Mouse (Mus musculus): Measurements from ENCODE around the gene Adamts20. TPM values are rescaled to one million over a fixed set of nuclear protein-coding genes. Genes with fewer than 3 reads are reported as not detected.

Gene Adamts20
- polyA plus RNA-seq, 1 experiment from 2014 or later = 5.0 TPM

DNA sequence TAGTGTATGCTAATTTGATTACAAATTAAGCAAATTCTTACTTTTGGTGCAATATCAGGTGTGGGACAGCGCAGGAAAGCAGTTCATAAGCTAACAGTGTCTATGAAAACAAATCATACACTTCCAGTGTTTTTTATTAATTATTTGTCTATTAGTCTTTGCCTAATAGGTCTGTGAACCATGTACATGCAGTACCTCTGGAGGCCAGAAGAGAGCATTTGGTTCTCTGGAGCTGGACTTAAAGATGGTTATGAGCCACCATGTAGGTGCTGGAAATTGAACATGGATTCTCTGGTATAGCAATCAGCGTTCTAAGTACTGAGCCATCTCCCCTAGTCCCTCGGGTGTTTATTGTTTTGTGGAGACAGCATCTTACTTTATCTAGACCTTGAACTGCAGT lies 149.0 kb downstream of the Adamts20 start:
- Histone ChIP-seq H3K4me3 (ENCODE audit: low read depth, low read length) (no peak overlapping the region), H3K4me2 (no peak overlapping the region), H3K27me3 (ENCODE audit: insufficient read depth, low read length) (no peaks in the 10 kb centered on the region), H3K36me3 (ENCODE audit: insufficient read depth) (no peaks in the 10 kb centered on the region), H3K27ac (ENCODE audit: low read depth) (no peak overlapping the region), H3K4me1 (ENCODE audit: insufficient read depth) (no peaks in the 10 kb centered on the region), H3K9ac (no peak overlapping the region), H3K9me3 (ENCODE audit: low read depth, low read length) (no peaks in the 10 kb centered on the region)
- 87% methylated on average over 3 of the region's 3 CpGs for WGBS
- DNase-seq (no peak), ATAC-seq (ENCODE audit: insufficient read depth) (no peak)
- peak; percentile 24; the same call in 1 of the 2 replicates for TF ChIP-seq CTCF (IDR thresholded peaks at IDR 0.05; ENCODE audit: low read depth)

DNA sequence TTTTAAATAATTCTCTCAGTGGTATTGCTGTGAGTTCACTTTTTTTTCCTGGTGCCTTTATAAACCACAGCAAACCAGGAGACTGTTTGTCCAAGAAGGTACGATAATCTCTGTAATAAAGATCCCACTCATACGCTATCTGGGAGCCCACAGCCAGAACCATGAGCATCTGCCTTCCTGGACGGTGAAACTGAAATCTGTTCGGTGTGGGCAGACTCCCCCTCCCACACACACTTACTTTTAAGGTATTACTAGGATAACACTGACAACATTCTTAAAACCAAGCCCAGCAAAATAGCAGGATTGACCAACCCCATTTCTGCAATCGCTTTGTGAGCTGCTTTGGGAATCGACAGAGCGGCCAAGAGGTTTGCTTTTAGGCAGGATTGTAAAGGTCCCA lies 155.5 kb downstream of the Adamts20 start:
- H3K4me2 ChIP-seq = no peak overlapping the region
- H3K9ac ChIP-seq = no peak overlapping the region
- no peaks in the 10 kb centered on the region for H3K36me3 ChIP-seq (ENCODE audit: insufficient read depth)
- no peak for TF ChIP-seq CTCF (IDR thresholded peaks at IDR 0.05; ENCODE audit: low read depth)
- H3K27me3 ChIP-seq (ENCODE audit: insufficient read depth, low read length) = no peaks in the 10 kb centered on the region
- WGBS = 80% methylated on average over 7 of the region's 7 CpGs
- no peaks in the 10 kb centered on the region for H3K9me3 ChIP-seq (ENCODE audit: low read depth, low read length)
- DNase-seq = no peak
- ATAC-seq (ENCODE audit: insufficient read depth) = no peak
- H3K27ac ChIP-seq (ENCODE audit: low read depth) = no peak overlapping the region
- no peaks in the 10 kb centered on the region for H3K4me1 ChIP-seq (ENCODE audit: insufficient read depth)
- no peak overlapping the region for H3K4me3 ChIP-seq (ENCODE audit: low read depth, low read length)

DNA sequence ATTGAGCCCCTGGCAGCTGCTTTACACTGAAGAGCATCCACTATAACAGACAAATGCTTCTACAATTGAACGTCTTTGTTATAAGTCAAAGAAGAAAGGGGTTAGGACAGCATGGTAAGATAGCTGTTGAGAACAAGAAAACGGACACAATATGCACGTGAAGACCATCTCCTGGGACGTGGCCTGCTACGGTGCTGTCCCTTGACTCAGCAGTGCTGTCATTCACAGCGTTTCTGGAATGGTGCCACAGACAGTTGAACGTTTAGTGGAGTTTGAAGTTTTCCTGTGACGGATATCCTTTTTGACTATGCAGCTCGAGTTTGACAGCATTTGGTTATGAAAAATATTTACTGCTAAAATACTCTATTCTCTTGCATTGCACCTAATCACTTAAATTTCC lies 157.3 kb downstream of the Adamts20 start:
- H3K4me1 ChIP-seq (ENCODE audit: insufficient read depth) = no peaks in the 10 kb centered on the region
- no peaks in the 10 kb centered on the region for H3K36me3 ChIP-seq (ENCODE audit: insufficient read depth)
- no peak overlapping the region for H3K27ac ChIP-seq (ENCODE audit: low read depth)
- no peaks in the 10 kb centered on the region for H3K9me3 ChIP-seq (ENCODE audit: low read depth, low read length)
- 45% methylated on average over 9 of the region's 9 CpGs for WGBS
- TF ChIP-seq CTCF (IDR thresholded peaks at IDR 0.05; ENCODE audit: low read depth) = no peak
- ATAC-seq (ENCODE audit: insufficient read depth) = no peak
- no peak overlapping the region for H3K4me3 ChIP-seq (ENCODE audit: low read depth, low read length)
- no peak overlapping the region for H3K9ac ChIP-seq
- H3K4me2 ChIP-seq = no peak overlapping the region
- peak; percentile 60 for DNase-seq
- no peaks in the 10 kb centered on the region for H3K27me3 ChIP-seq (ENCODE audit: insufficient read depth, low read length)

DNA sequence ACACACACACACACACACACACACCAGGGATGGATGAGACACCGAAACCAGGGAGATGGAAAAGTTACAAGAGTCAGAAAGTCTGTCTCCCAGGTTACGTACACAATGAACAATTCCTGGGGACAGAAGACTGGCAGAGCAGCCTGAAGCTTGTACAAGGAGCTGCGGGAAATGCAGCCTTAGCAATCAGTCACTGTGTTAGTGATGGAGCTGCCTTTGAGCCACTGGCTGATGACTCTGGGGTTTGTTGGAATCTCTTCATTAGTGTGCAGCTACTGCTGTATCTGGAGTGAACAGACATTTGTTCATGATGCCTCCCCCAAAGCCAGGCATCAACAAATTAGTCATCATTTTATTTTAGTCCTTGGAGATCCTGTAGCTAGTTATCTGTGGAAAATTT lies 162.1 kb downstream of the Adamts20 start:
- 67% methylated on average over 3 of the region's 3 CpGs for WGBS
- no peak overlapping the region for H3K9ac ChIP-seq
- no peak overlapping the region for H3K27ac ChIP-seq (ENCODE audit: low read depth)
- H3K4me3 ChIP-seq (ENCODE audit: low read depth, low read length) = no peak overlapping the region
- H3K4me1 ChIP-seq (ENCODE audit: insufficient read depth) = no peaks in the 10 kb centered on the region
- no peaks in the 10 kb centered on the region for H3K36me3 ChIP-seq (ENCODE audit: insufficient read depth)
- no peaks in the 10 kb centered on the region for H3K27me3 ChIP-seq (ENCODE audit: insufficient read depth, low read length)
- ATAC-seq (ENCODE audit: insufficient read depth) (no peak), DNase-seq (no peak)
- no peaks in the 10 kb centered on the region for H3K9me3 ChIP-seq (ENCODE audit: low read depth, low read length)
- H3K4me2 ChIP-seq = no peak overlapping the region
- TF ChIP-seq CTCF (IDR thresholded peaks at IDR 0.05; ENCODE audit: low read depth) = no peak

DNA sequence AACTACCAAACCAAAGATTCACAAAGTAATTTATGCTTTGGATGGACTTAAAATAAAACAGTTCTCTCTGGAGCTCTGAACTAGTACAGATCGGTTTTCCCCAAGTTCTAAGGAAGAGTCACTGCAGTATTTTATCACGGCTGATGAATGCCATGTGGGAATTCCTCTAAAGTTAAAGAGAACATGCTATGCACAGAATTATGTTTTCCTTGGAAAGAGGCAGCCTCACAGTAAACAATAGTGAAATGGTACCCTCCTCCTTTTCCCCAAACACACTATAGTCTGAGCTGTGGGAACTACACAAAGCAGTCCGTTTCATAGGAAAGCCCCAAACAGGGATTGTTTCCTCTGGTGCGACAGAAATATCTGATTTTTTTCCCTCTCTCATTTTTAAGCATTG lies 171.1 kb downstream of the Adamts20 start:
- no peak for ATAC-seq (ENCODE audit: insufficient read depth)
- no peak for DNase-seq
- WGBS = 59% methylated on average over 4 of the region's 4 CpGs

DNA sequence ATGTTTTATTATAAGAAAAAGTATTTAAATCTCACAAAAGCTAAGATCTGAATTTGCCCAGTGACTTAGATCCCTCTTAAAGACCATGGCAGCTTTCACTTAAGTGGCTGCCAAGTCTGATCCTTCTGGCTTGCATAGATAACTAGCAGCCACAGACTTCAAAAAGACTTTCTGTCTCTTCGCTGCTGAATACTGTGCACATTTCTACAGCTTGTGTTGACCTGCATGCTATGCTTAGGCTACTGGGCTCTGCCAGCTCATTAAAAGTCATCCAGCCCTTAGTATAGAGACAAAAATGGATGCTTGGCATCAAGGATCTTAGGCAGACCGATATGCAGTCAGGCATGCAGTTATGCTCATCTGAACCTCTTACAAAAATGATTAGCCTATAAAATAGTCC lies 177.2 kb downstream of the Adamts20 start:
- no peak for TF ChIP-seq CTCF (IDR thresholded peaks at IDR 0.05; ENCODE audit: low read depth)
- Histone ChIP-seq H3K27me3 (ENCODE audit: insufficient read depth, low read length) (no peaks in the 10 kb centered on the region), H3K9ac (no peak overlapping the region), H3K4me1 (ENCODE audit: insufficient read depth) (no peaks in the 10 kb centered on the region), H3K4me3 (ENCODE audit: low read depth, low read length) (no peak overlapping the region), H3K4me2 (no peak overlapping the region), H3K9me3 (ENCODE audit: low read depth, low read length) (no peaks in the 10 kb centered on the region), H3K27ac (ENCODE audit: low read depth) (no peak overlapping the region), H3K36me3 (ENCODE audit: insufficient read depth) (no peaks in the 10 kb centered on the region)
- ATAC-seq (ENCODE audit: insufficient read depth) (no peak), DNase-seq (no peak)
- WGBS = 82% methylated on average over 2 of the region's 2 CpGs

More for the DNA sequence above, 171.1 kb downstream of the Adamts20 start:
- H3K4me1 ChIP-seq (ENCODE audit: insufficient read depth) = no peaks in the 10 kb centered on the region
- H3K27ac ChIP-seq (ENCODE audit: low read depth) = no peak overlapping the region
- H3K4me3 ChIP-seq (ENCODE audit: low read depth, low read length) = no peak overlapping the region
- no peak for TF ChIP-seq CTCF (IDR thresholded peaks at IDR 0.05; ENCODE audit: low read depth)
- H3K9me3 ChIP-seq (ENCODE audit: low read depth, low read length) = no peaks in the 10 kb centered on the region
- H3K4me2 ChIP-seq = no peak overlapping the region
- no peak overlapping the region for H3K9ac ChIP-seq
- H3K27me3 ChIP-seq (ENCODE audit: insufficient read depth, low read length) = no peaks in the 10 kb centered on the region
- H3K36me3 ChIP-seq (ENCODE audit: insufficient read depth) = no peaks in the 10 kb centered on the region

DNA sequence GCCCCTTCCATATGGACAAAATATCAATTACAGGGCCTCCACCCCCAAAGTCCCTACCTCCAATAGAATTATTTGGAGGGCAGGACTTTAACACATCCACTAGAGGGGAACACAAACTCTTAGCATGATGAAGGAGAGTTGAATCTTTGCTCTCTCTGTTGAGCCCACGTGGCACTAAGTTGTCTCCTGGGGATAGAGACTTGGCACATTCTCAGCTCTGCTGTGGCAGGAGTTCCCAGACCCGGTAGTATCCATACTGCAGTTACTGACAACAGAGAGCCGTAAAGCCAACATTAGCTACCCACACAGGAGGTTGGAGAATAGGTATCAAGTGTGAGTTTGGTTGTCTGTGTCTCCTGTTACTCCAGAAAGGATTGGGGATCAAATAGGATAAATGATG lies 177.7 kb downstream of the Adamts20 start:
- Histone ChIP-seq H3K36me3 (ENCODE audit: insufficient read depth) (no peaks in the 10 kb centered on the region), H3K9ac (no peak overlapping the region), H3K4me1 (ENCODE audit: insufficient read depth) (no peaks in the 10 kb centered on the region), H3K4me3 (ENCODE audit: low read depth, low read length) (no peak overlapping the region), H3K9me3 (ENCODE audit: low read depth, low read length) (no peaks in the 10 kb centered on the region), H3K4me2 (no peak overlapping the region), H3K27ac (ENCODE audit: low read depth) (no peak overlapping the region), H3K27me3 (ENCODE audit: insufficient read depth, low read length) (no peaks in the 10 kb centered on the region)
- 72% methylated on average over 3 of the region's 3 CpGs for WGBS
- ATAC-seq (ENCODE audit: insufficient read depth) (no peak), DNase-seq (no peak)
- TF ChIP-seq CTCF (IDR thresholded peaks at IDR 0.05; ENCODE audit: low read depth) = no peak

DNA sequence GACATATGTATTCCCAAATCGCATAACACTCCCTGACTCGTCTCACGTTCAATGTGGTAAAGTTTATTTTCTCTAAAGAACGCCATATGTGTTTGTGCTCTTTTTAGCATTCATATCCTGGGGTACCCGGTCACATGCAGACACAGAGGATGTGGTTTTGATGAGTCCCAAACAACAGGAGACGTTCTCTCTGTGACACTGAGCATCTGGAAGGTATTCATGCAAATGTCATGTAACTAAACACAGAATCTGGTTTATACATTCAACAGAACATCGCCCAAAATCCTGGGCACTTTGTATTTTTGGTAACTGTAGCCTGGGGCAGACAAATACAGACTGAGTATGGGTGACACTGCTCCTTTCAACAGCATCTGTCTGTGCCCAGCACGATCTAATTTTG lies 188.8 kb downstream of the Adamts20 start:
- no peaks in the 10 kb centered on the region for H3K4me1 ChIP-seq (ENCODE audit: insufficient read depth)
- no peak overlapping the region for H3K9ac ChIP-seq
- no peak for DNase-seq
- TF ChIP-seq CTCF (IDR thresholded peaks at IDR 0.05; ENCODE audit: low read depth) = no peak
- H3K4me3 ChIP-seq (ENCODE audit: low read depth, low read length) = no peak overlapping the region
- no peak for ATAC-seq (ENCODE audit: insufficient read depth)
- H3K9me3 ChIP-seq (ENCODE audit: low read depth, low read length) = no peaks in the 10 kb centered on the region
- no peak overlapping the region for H3K27ac ChIP-seq (ENCODE audit: low read depth)
- 47% methylated on average over 8 of the region's 8 CpGs for WGBS
- no peaks in the 10 kb centered on the region for H3K36me3 ChIP-seq (ENCODE audit: insufficient read depth)
- H3K4me2 ChIP-seq = no peak overlapping the region
- no peaks in the 10 kb centered on the region for H3K27me3 ChIP-seq (ENCODE audit: insufficient read depth, low read length)

Measured in lung, embryonic 14.5 days (tissue).